Mouse (Mus musculus) stomach, embryonic 15.5 days (tissue): ENCODE measurements at regions not wholly inside any gene's neighbourhood (a gene's known extent, or its start where the extent isn't known, plus 50 kb on each side); places are given as distances from the start of the nearest gene placed in this dataset.
A peak's percentile ranks its signal among the peaks of the same experiment; 100 is the strongest.

Experiments used
- ATAC-seq: fragments of 200-750 bp; cut with Nextera tagmentation; 2 replicates; pipeline ENCODE4 v1.8.0; 2017; ENCODE audit warnings: low read depth, moderate number of reproducible peaks, moderate TSS enrichment; ENCODE audit not compliant: insufficient read depth, low FRiP score
- H3K27ac ChIP-seq: fragments of 300-500 bp; sonication (generic); 2 replicates; pipeline ENCODE4 v1.5.1; 2015; ENCODE audit warnings: mild to moderate bottlenecking, inconsistent platforms
- H3K27me3 ChIP-seq: fragments of 300-500 bp; sonication (generic); replicated peaks from 2 replicates; pipeline ENCODE4 v1.6.1; 2015; ENCODE audit warnings: inconsistent platforms
- H3K36me3 ChIP-seq: fragments of 300-500 bp; sonication (generic); 2 replicates; pipeline ENCODE4 v1.6.1; 2015; ENCODE audit warnings: inconsistent platforms
- H3K4me1 ChIP-seq: fragments of 300-500 bp; sonication (generic); 2 replicates; pipeline ENCODE4 v1.6.1; 2015; ENCODE audit warnings: inconsistent platforms
- H3K4me2 ChIP-seq: fragments of 300-500 bp; sonication (generic); 2 replicates; pipeline ENCODE4 v1.6.1; 2015; ENCODE audit warnings: mild to moderate bottlenecking, inconsistent platforms
- H3K4me3 ChIP-seq: fragments of 300-500 bp; sonication (generic); replicated peaks from 2 replicates; pipeline ENCODE4 v1.5.1; 2015; ENCODE audit warnings: inconsistent platforms
- H3K9ac ChIP-seq: fragments of 300-500 bp; sonication (generic); 2 replicates; pipeline ENCODE4 v1.6.1; 2015; ENCODE audit warnings: inconsistent platforms
- H3K9me3 ChIP-seq: fragments of 300-500 bp; sonication (generic); 2 replicates; pipeline ENCODE4 v1.6.1; 2016; ENCODE audit warnings: inconsistent platforms
- WGBS: fragments of 180-500 bp; shearing (Covaris S2); methylation state at CpG from one replicate; pipeline ENCODE4 v1.1.7; 2015; 5-methylcytosine and 5-hydroxymethylcytosine counted together

DNA sequence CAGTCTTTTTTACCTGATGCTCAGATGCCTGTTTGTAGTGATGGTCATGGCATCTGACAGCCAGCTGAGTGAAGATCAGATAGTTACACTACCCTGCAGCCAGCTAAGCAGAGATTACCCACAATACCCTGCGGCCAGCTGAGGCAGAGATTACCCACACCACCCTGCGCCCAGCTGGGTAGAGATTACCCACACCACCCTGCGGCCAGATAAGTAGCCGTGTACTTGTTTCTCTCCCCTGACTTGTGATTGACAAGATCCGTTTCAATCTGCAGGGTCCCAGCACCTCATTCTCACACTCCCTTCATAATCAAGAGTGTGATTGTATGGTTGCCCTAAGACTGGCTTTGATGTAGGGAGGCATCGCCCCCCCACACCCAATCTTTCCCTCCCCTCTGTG lies 195.9 kb upstream of the Kif2a start:
- H3K9me3 ChIP-seq = no peaks in the 10 kb centered on the region
- no peaks in the 10 kb centered on the region for H3K4me1 ChIP-seq
- H3K27me3 ChIP-seq = no peaks in the 10 kb centered on the region
- no peak for ATAC-seq
- no peak overlapping the region for H3K4me2 ChIP-seq
- no peaks in the 10 kb centered on the region for H3K36me3 ChIP-seq
- 78% methylated on average over 6 of the region's 6 CpGs for WGBS
- no peak overlapping the region for H3K27ac ChIP-seq
- no peak overlapping the region for H3K9ac ChIP-seq
- no peak overlapping the region for H3K4me3 ChIP-seq

DNA sequence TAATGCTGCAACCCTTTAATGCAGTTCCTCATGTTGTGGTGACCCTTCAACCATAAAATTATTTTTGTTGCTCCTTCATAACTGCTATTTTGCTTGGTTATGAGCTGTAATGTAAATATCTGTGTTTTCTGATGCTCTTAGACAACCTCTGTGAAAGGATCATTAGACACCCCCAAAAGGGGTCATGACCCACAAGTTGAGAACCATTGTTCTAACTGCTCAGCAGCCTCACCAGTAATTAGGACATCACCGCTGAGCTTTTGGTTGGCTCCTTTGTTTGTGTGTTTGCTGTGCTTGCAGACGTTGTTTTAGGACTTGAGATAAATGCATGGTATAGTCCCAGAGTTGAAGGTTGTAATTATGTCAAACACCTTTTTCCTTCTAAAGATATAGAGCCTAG lies 191.4 kb upstream of the Kif2a start:
- Histone ChIP-seq H3K27me3 (no peaks in the 10 kb centered on the region), H3K4me1 (no peaks in the 10 kb centered on the region), H3K4me3 (no peak overlapping the region), H3K27ac (no peak overlapping the region), H3K36me3 (no peaks in the 10 kb centered on the region), H3K4me2 (no peak overlapping the region), H3K9me3 (no peaks in the 10 kb centered on the region), H3K9ac (no peak overlapping the region)
- 50% methylated on average over 2 of the region's 2 CpGs for WGBS
- ATAC-seq = no peak

DNA sequence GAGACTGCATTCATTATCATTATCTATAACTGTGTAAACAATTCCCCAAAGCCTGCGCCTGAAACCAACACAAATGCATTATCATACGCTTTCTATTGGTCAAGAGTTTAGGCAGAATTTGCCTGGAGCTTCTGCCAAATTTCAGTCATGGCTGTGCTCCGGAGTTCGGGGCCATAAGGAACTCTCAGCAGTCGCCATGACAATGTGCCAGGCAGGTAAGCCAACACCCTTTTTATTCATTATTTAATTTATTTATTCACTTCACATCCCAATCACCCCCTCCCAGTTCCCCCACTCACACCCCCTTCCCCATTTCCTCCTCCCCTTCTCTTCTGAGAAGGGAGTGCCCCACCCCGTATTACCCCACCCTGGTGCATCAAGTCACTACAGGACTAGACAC lies 188.8 kb upstream of the Kif2a start:
- ATAC-seq = no peak
- H3K36me3 ChIP-seq = no peaks in the 10 kb centered on the region
- H3K4me2 ChIP-seq = no peak overlapping the region
- no peaks in the 10 kb centered on the region for H3K9me3 ChIP-seq
- no peaks in the 10 kb centered on the region for H3K27me3 ChIP-seq
- H3K4me1 ChIP-seq = no peaks in the 10 kb centered on the region
- H3K4me3 ChIP-seq = no peak overlapping the region
- no peak overlapping the region for H3K9ac ChIP-seq
- WGBS = 60% methylated on average over 6 of the region's 6 CpGs
- H3K27ac ChIP-seq = no peak overlapping the region

DNA sequence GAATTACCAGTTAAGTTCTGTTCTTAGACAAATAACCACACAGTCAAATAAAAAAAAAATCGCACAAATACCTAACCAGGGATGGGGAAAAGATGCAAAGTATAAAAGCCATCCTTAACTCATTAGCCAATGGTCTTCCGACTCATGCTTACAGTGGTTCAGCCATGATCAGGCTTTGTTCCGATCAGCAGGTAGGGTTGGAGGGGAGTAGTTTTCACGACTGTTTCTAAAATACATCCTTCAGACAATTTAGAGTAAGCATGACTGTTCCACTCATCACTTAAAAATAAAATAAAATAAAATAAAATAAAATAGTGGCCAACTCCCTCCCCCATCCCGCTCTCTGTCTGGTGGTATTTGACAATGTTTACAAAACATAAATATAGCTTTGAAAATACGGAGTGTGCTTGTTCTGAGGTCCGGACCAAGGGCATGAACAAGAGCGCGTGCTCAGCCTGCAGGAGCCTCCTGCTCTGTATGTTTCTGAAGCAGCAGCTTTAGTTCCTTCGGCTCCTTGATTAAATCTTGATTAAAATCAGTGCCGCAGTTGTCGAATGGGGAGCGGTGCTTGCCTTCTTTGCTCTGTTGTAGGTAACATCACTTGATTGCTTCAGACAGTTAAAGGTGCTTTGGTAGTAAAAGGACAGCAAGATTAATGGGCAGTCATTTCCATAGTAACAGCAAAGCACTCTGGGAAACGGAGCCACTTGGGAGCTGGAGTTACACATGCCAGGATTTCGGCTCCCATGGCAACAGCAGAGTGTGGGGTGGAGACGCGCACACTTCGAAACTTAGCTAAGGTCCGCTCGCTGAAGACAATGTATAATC lies 185.6 kb upstream of the Kif2a start:
- Histone ChIP-seq H3K36me3 (no peaks in the 10 kb centered on the region), H3K9ac (no peak overlapping the region), H3K27me3 (no peaks in the 10 kb centered on the region), H3K9me3 (no peaks in the 10 kb centered on the region), H3K4me3 (peak overlapping the region; percentile 29; the same call in 1 of the 2 replicates), H3K4me1 (no peaks in the 10 kb centered on the region), H3K4me2 (peak overlapping the region; percentile 49), H3K27ac (no peak overlapping the region)
- 35% methylated on average over 20 of the region's 20 CpGs for WGBS
- ATAC-seq = peak; percentile 66; the same call in 1 of the 2 replicates

DNA sequence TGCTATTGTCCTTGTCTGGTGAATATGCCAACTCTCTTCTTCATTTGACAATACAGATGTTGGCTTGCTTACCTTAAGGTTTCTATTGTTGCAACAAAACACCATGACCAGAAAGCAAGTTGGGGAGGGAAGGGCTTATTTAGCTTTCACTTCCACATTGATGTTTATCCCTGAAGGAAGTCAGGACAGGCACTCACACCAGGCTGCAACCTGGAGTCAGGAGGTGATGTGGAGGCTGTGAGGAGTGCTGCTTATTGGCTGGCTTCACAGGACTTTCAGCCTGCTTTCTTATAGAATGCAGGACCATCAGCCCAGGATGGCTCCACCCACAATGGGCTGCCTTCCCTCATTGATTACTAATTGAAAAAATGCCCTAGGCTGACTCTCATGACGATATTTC lies 177.9 kb upstream of the Kif2a start:
- no peaks in the 10 kb centered on the region for H3K9me3 ChIP-seq
- no peak overlapping the region for H3K4me2 ChIP-seq
- H3K36me3 ChIP-seq = no peaks in the 10 kb centered on the region
- no peak overlapping the region for H3K9ac ChIP-seq
- H3K4me1 ChIP-seq = no peaks in the 10 kb centered on the region
- WGBS = 59% methylated on average over 1 of the region's 1 CpGs
- no peak overlapping the region for H3K27ac ChIP-seq
- no peak for ATAC-seq
- H3K4me3 ChIP-seq = no peak overlapping the region
- no peaks in the 10 kb centered on the region for H3K27me3 ChIP-seq

DNA sequence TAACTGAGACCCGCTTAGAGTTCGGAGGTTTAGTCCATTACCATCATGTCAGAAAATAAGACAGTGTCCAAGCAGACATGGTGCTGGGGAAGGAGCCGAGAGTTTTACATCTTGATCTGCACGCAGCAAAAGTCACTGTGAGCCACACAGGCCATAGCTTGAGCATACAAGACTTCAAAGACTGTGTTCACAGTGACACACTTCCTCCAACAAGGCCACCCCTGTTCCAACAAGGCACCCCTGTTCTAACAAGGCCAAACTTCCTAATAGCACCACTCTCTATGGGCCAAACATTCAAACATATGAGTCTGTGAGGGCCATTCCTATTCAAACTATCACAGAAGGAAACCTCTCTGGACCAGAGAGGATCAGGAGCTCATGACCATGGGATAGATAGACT lies 171.5 kb upstream of the Kif2a start:
- Histone ChIP-seq H3K4me1 (no peaks in the 10 kb centered on the region), H3K4me3 (no peak overlapping the region), H3K27ac (no peak overlapping the region), H3K9me3 (no peaks in the 10 kb centered on the region), H3K36me3 (no peaks in the 10 kb centered on the region), H3K9ac (no peak overlapping the region), H3K4me2 (no peak overlapping the region), H3K27me3 (no peaks in the 10 kb centered on the region)
- ATAC-seq = no peak
- 86% methylated on average over 4 of the region's 4 CpGs for WGBS

DNA sequence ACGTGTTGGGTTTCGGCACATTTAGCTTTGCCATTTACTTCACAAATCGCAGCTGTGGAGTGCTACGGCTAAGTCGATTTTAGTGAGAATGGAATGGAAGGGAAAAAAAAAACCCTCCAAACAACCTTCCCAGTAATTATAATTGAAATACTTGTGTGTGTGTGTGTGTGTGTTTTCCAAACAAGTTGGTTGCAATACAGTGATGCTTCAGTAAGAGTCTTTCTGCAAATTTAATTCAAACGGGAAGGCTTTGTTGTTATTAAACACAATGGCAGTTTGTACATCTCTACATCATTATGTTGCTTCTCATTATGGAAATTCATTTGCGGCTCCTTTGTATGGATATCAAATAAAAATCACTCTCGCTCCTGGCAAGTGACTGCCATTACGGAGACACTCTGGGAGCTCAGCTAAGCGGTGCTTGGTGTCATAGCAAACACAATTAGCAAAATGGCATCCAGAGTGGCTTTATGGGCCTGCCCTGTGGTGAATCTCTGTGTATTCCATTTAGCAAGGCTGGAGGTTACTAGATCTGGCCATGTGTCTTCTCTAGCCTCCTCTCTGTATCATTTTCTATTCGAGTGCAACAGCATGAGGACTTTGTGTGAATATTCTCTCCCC lies 165.4 kb upstream of the Kif2a start:
- no peak overlapping the region for H3K27ac ChIP-seq
- no peaks in the 10 kb centered on the region for H3K4me1 ChIP-seq
- H3K9ac ChIP-seq = no peak overlapping the region
- 77% methylated on average over 11 of the region's 11 CpGs for WGBS
- no peak for ATAC-seq
- no peaks in the 10 kb centered on the region for H3K9me3 ChIP-seq
- H3K27me3 ChIP-seq = no peaks in the 10 kb centered on the region
- H3K36me3 ChIP-seq = no peaks in the 10 kb centered on the region
- no peak overlapping the region for H3K4me2 ChIP-seq
- no peak overlapping the region for H3K4me3 ChIP-seq

DNA sequence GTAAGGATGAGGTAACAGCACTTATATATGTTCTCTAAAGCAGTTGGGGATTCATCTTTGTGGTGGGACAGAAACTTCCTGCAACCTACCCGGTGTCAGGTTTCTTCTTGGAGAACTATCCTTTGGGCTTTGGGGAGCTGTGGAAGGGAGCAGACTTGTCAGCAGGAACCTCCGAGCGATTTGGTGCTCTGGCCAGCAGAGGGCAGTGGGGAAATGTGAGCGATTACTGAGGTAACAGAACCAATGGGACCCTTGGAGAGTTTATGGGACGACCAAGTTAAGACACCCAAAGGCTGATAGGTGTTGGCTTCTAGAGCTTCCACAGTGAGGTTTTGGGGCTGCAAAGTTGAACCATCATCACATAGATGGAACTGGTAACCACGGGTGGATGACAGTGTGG lies 160.6 kb upstream of the Kif2a start:
- Histone ChIP-seq H3K27me3 (no peaks in the 10 kb centered on the region), H3K4me3 (no peak overlapping the region), H3K4me1 (no peaks in the 10 kb centered on the region), H3K27ac (no peak overlapping the region), H3K4me2 (no peak overlapping the region), H3K9ac (no peak overlapping the region), H3K36me3 (no peaks in the 10 kb centered on the region), H3K9me3 (no peaks in the 10 kb centered on the region)
- ATAC-seq = no peak
- 21% methylated on average over 6 of the region's 6 CpGs for WGBS

DNA sequence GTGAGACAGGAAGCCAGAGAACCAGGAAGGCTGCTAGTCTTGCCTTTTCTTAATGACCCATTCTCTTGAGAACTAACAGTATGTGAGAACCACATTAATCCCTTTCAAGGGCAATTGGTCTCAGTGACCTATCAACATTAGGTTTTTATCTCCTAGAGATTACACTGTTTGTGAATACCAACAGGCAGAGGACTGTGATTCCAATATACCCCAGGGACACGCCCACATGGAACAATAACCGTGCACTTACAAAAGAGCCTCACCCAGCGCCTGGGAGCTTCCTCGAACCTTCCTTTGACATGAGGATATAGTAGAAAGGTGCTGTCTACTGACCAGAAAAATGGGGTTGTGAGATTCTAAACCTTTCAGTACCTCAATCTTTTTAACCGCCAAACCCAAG lies 157.6 kb upstream of the Kif2a start:
- Histone ChIP-seq H3K4me3 (no peak overlapping the region), H3K4me2 (no peak overlapping the region), H3K36me3 (no peaks in the 10 kb centered on the region), H3K4me1 (no peaks in the 10 kb centered on the region), H3K9me3 (no peaks in the 10 kb centered on the region), H3K27me3 (no peaks in the 10 kb centered on the region), H3K9ac (no peak overlapping the region), H3K27ac (no peak overlapping the region)
- 70% methylated on average over 5 of the region's 5 CpGs for WGBS
- ATAC-seq = no peak

DNA sequence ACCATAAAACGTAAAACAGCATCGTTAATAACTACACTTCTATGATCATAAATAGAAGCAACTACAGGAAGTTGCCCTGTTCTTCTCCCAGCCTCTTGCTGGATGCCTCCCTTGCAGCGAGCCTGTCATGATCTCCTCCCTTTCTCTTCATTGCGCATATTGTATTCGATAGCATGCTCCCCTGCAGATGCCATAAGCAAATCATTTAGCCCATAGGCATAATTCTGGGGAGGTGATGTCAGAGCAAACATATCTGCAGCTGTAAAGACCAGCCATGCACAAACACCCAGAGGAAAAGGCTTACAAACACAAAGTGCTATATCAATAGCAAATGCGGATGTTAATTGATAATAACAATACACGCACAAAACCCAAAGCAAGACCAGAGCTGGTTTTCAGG lies 155.7 kb upstream of the Kif2a start:
- Histone ChIP-seq H3K9ac (no peak overlapping the region), H3K4me3 (no peak overlapping the region), H3K4me1 (no peaks in the 10 kb centered on the region), H3K27me3 (no peaks in the 10 kb centered on the region), H3K27ac (no peak overlapping the region), H3K4me2 (no peak overlapping the region), H3K36me3 (no peaks in the 10 kb centered on the region), H3K9me3 (no peaks in the 10 kb centered on the region)
- ATAC-seq = no peak
- WGBS = 85% methylated on average over 7 of the region's 7 CpGs

DNA sequence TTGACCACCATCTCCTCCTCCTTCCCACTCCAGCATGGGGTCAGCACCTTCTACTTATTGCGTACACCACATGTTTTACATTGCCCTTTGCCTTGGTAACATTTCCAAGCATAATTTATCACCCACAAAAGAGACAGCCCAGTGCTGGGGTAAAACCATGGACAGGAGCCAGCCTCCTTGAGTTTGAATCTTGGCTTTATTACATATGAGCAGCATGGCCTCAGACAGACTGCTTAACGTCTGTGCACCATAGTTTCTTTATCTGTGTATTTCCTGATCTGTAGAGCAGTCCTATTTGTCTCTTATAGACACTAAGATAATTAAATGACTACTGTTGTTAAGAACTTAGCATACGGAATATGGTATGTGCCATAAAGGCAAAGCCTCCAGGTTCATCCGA lies 154.0 kb upstream of the Kif2a start:
- Histone ChIP-seq H3K36me3 (no peaks in the 10 kb centered on the region), H3K9me3 (no peaks in the 10 kb centered on the region), H3K4me2 (no peak overlapping the region), H3K27me3 (no peaks in the 10 kb centered on the region), H3K4me3 (no peak overlapping the region), H3K9ac (no peak overlapping the region), H3K4me1 (no peaks in the 10 kb centered on the region), H3K27ac (no peak overlapping the region)
- WGBS = 67% methylated on average over 4 of the region's 4 CpGs
- ATAC-seq = no peak

DNA sequence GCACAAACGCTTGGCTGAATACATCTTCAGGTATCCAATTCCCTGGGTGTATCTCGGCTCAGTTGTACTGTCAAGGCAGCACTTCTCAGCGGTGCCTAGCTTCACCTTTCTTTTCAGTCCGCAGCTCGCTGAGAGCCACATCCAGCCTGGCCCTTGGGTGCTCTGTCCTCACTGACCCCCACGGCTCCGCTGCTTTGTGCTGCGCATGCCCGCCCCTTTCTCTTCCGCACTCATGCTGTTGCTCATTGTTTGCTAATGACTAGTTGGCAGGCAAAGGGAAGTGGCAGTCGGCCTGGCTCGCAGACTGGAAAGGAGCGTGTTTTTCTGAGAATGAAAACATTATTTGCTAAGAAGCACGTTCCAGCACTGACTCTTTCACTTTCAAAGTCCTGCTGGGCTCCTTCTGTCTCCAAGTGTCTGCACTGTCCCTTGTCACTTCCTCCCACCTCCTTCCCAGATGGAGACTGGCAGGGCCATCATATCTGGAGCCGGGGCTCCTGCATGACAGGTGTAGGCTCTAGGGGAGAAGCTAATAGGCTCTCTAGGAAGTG lies 146.7 kb upstream of the Kif2a start:
- Histone ChIP-seq H3K27me3 (no peaks in the 10 kb centered on the region), H3K4me3 (peak overlapping the region; percentile 33), H3K9me3 (no peaks in the 10 kb centered on the region), H3K4me1 (peaks cover 5% of the 10 kb centered on the region; the same call in 1 of the 2 replicates), H3K4me2 (peak overlapping the region; percentile 64), H3K27ac (no peak overlapping the region), H3K9ac (no peak overlapping the region), H3K36me3 (no peaks in the 10 kb centered on the region)
- peak; percentile 71; the same call in 1 of the 2 replicates for ATAC-seq
- WGBS = 23% methylated on average over 15 of the region's 15 CpGs
